Mouse (Mus musculus): ENCODE measurements around the gene Gpx1. TPM values are rescaled to one million over a fixed set of nuclear protein-coding genes. Genes with fewer than 3 reads are reported as not detected.

Gene Gpx1
- total RNA-seq, 2 experiments from 2014 or later = 113 to 116 TPM

GRCm38 (mm10) chr9:108338551-108338885, 185 bp upstream of the Gpx1 start:
- no peak for DNase-seq
- intact Hi-C loops (cut with DNase I) = no loop called here

- intact Hi-C loops (cut with DNase I) = no loop called here
- peak; percentile 12 for DNase-seq
Observed at GRCm38 (mm10) chr9:108339886-108340257, 1.2 kb downstream of the Gpx1 start.

- DNase-seq = no peak
- intact Hi-C loops (cut with DNase I) = no loop called here
Observed at GRCm38 (mm10) chr9:108340258-108341138, 1.8 kb downstream of the Gpx1 start.

GRCm38 (mm10) chr9:108341139-108341475, 2.4 kb downstream of the Gpx1 start:
- no peak for DNase-seq
- intact Hi-C loops (cut with DNase I) = no loop called here

- no peak for DNase-seq
- intact Hi-C loops (cut with DNase I) = no loop called here
Observed at GRCm38 (mm10) chr9:108341801-108342200, 3.1 kb downstream of the Gpx1 start.

- no peak for DNase-seq
- intact Hi-C loops (cut with DNase I) = no loop called here
Observed at GRCm38 (mm10) chr9:108342301-108342831, 3.7 kb downstream of the Gpx1 start.

- no peak for DNase-seq
- intact Hi-C loops (cut with DNase I) = no loop called here
Observed at GRCm38 (mm10) chr9:108343331-108343730, 4.6 kb downstream of the Gpx1 start.

GRCm38 (mm10) chr9:108343835-108344234, 5.1 kb downstream of the Gpx1 start:
- intact Hi-C loops (cut with DNase I) = no loop called here
- DNase-seq = no peak

- DNase-seq = no peak
- intact Hi-C loops (cut with DNase I) = no loop called here
Observed at GRCm38 (mm10) chr9:108344471-108344870, 5.8 kb downstream of the Gpx1 start.

GRCm38 (mm10) chr9:108347024-108347423, 8.3 kb downstream of the Gpx1 start:
- intact Hi-C loops (cut with DNase I) = no loop called here
- DNase-seq = no peak

GRCm38 (mm10) chr9:108347540-108348289, 9.0 kb downstream of the Gpx1 start, which contains the start of gene Usp4:
Gene Usp4 (plus strand): TSS chr9:108347853.
- intact Hi-C loops (cut with DNase I) = no loop called here
- DNase-seq = peak; percentile 93

- intact Hi-C loops (cut with DNase I) = no loop called here
- no peak for DNase-seq
Observed at GRCm38 (mm10) chr9:108348290-108348680, 9.6 kb downstream of the Gpx1 start.

- intact Hi-C loops (cut with DNase I) = no loop called here
- DNase-seq = no peak
Observed at GRCm38 (mm10) chr9:108349727-108350126, 11.0 kb downstream of the Gpx1 start.

- intact Hi-C loops (cut with DNase I) = no loop called here
- no peak for DNase-seq
Observed at GRCm38 (mm10) chr9:108378234-108378633, 39.5 kb downstream of the Gpx1 start.

- no peak for DNase-seq
Observed at GRCm38 (mm10) chr9:108378736-108379135, 40.0 kb downstream of the Gpx1 start.

GRCm38 (mm10) chr9:108379294-108379693, 40.6 kb downstream of the Gpx1 start:
- intact Hi-C loops (cut with DNase I) = no loop called here
- no peak for DNase-seq

More at GRCm38 (mm10) chr9:108378736-108379135, 40.0 kb downstream of the Gpx1 start:
- intact Hi-C loops (cut with DNase I) = no loop called here

GRCm38 (mm10) chr9:108381382-108381781, 42.7 kb downstream of the Gpx1 start:
- DNase-seq = no peak
- intact Hi-C loops (cut with DNase I) = no loop called here

GRCm38 (mm10) chr9:108385006-108385405, 46.3 kb downstream of the Gpx1 start:
- no peak for DNase-seq
- intact Hi-C loops (cut with DNase I) = no loop called here

GRCm38 (mm10) chr9:108386816-108387215, 48.1 kb downstream of the Gpx1 start:
- intact Hi-C loops (cut with DNase I) = no loop called here

GRCm38 (mm10) chr9:108388601-108389000, 49.9 kb downstream of the Gpx1 start:
- intact Hi-C loops (cut with DNase I) = no loop called here
- DNase-seq = no peak

More at GRCm38 (mm10) chr9:108386816-108387215, 48.1 kb downstream of the Gpx1 start:
- no peak for DNase-seq

GRCm38 (mm10) chr9:108389220-108389619, 50.5 kb downstream of the Gpx1 start:
- no peak for DNase-seq
- intact Hi-C loops (cut with DNase I) = no loop called here
